Mouse (Mus musculus) ES-E14 (cell line): ENCODE measurements around the gene Tnfaip1. TPM values are rescaled to one million over a fixed set of nuclear protein-coding genes. Genes with fewer than 3 reads are reported as not detected.

Source experiments
- DNase-seq: peaks from one replicate; pipeline ENCODE4 v3.0.0-alpha.2; 2013; ENCODE audit warnings: low read depth, low spot score
- H3K27ac ChIP-seq: 2 replicates; pipeline ENCODE4 v1.5.1; 2012; ENCODE audit warnings: low read depth, mild to moderate bottlenecking, low read length, moderate library complexity, mixed read lengths; ENCODE audit not compliant: poor library complexity, insufficient read depth, severe bottlenecking
- H3K36me3 ChIP-seq: 2 replicates; pipeline ENCODE4 v1.6.1; 2012; ENCODE audit warnings: mild to moderate bottlenecking, low read length, moderate library complexity, mixed read lengths; ENCODE audit not compliant: control insufficient read depth, poor library complexity, insufficient read depth, severe bottlenecking
- H3K4me1 ChIP-seq, 2 experiments: fragments of 150-350 bp in 1 of 2; sonication (generic) in 1 of 2; 2 replicates each; pipeline ENCODE4 v1.6.1; 2012; ENCODE audit warnings: low read length in 2 of 2, mild to moderate bottlenecking in 1 of 2, mixed read lengths in 1 of 2; ENCODE audit not compliant: control insufficient read depth in 2 of 2, insufficient read depth in 2 of 2, poor library complexity in 1 of 2
- H3K4me3 ChIP-seq, 2 experiments: fragments of 150-350 bp in 1 of 2; sonication (generic) in 1 of 2; 2 replicates each; pipeline ENCODE4 v1.5.1; 2012; ENCODE audit warnings: low read length in 2 of 2, low read depth in 1 of 2, mild to moderate bottlenecking in 1 of 2, mixed read lengths in 1 of 2; ENCODE audit not compliant: insufficient read depth in 1 of 2, poor library complexity in 1 of 2, severe bottlenecking in 1 of 2
- H3K9ac ChIP-seq: 2 replicates; pipeline ENCODE4 v1.6.1; 2012; ENCODE audit warnings: low read depth, mild to moderate bottlenecking, low read length, mixed read lengths; ENCODE audit not compliant: poor library complexity, insufficient read depth, severe bottlenecking
- H3K9me3 ChIP-seq: fragments of 150-350 bp; sonication (generic); 2 replicates; pipeline ENCODE4 v1.6.1; 2012; ENCODE audit warnings: low read depth, mild to moderate bottlenecking, low read length; ENCODE audit not compliant: control insufficient read depth, insufficient read depth
- CHD2 ChIP-seq: IDR thresholded peaks from 2 replicates; pipeline ENCODE4 v1.6.1; 2014; ENCODE audit warnings: mild to moderate bottlenecking, low read depth, low read length, inconsistent platforms
- MAFK ChIP-seq: IDR thresholded peaks from 2 replicates; pipeline ENCODE4 v1.6.1; 2014; ENCODE audit warnings: mild to moderate bottlenecking, low read depth, low read length, inconsistent platforms; ENCODE audit not compliant: insufficient read depth
- ZC3H11A ChIP-seq: IDR thresholded peaks from 2 replicates; pipeline ENCODE4 v1.6.1; 2012; ENCODE audit warnings: low read depth, mild to moderate bottlenecking, inconsistent platforms, low read length, borderline replicate concordance
- ZNF384 ChIP-seq: IDR thresholded peaks from 2 replicates; pipeline ENCODE4 v1.6.1; 2012; ENCODE audit warnings: low read depth, low read length, inconsistent platforms
- in situ Hi-C, 2 experiments: fragments of 600-800 bp; cut with MboI; formaldehyde crosslinking; loops; one replicate each; pipeline ENCODE4 v1.15.1; 2025; ENCODE audit warnings: low sequenced_read_pairs in 2 of 2, inconsistent platforms in 1 of 2; ENCODE audit not compliant: unreplicated experiment in 2 of 2
- total RNA-seq: library from RNA; depleted of rRNA; stranded (reverse); fragments of 300-350 nt; gene quantifications from 2 replicates; pipeline ENCODE4 v1.2.3, GENCODE M21; 2012; rRNA removed

Tnfaip1 gene
- total RNA-seq, 1 experiment = 28.3 TPM

GRCm38 (mm10) chr11:78483639-78484038 is 52.5 kb downstream of the Tnfaip1 start:
- H3K4me1 ChIP-seq = peaks cover 0 to 6% of the 10 kb centered on the region in 2 experiments; a peak in 1 of 4 replicates
- TF ChIP-seq ZC3H11A (no peak), CHD2 (no peak), MAFK (no peak)
- no peaks in the 10 kb centered on the region; the same call in 1 of the 2 replicates for H3K36me3 ChIP-seq
- no peak for DNase-seq
- H3K9me3 ChIP-seq = no peaks in the 10 kb centered on the region
- no peak overlapping the region for H3K27ac ChIP-seq
- peak overlapping the region; percentile 40; the same call in 1 of the 2 replicates for H3K9ac ChIP-seq
- peak overlapping the region; percentile 58 to 68 for H3K4me3 ChIP-seq
- in situ Hi-C loops = no loop called here

DNA sequence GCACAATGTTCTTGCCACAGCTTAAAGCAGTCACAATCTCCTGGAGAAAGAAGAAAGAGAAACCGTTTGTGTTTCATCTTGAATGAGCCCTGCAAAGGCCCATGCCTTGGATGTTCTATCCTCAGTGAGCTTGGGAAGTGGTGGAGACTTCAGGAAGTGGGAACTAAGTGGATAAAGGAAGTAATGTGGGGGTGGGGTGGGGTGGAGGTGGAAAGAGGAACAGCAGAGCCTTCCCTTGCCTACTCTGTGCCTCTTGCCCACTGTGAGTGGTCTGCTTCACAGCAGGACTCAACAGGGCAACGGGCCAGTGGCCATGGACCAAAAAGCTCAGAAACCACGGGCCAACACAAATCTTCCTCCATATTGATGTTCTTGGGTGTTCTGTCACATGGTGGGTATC is 60.8 kb downstream of the Tnfaip1 start:
- Histone ChIP-seq H3K4me1 (no peaks in the 10 kb centered on the region), H3K4me3 (no peak overlapping the region), H3K27ac (no peak overlapping the region), H3K9ac (no peak overlapping the region), H3K36me3 (no peaks in the 10 kb centered on the region; the same call in 1 of the 2 replicates), H3K9me3 (no peaks in the 10 kb centered on the region)
- no peak for DNase-seq
- no peak for TF ChIP-seq ZNF384
- in situ Hi-C loops = no loop called here

Other genes with a start within 250 kb of the Tnfaip1 start
- 2.0 TPM in 2 replicates for gene BC030499, start 245.5 kb downstream of the Tnfaip1 start, total RNA-seq
- 58.2 and 96.2 TPM in 2 replicates for gene Spag5, start 234.8 kb downstream of the Tnfaip1 start, total RNA-seq
- 5.0 and 9.8 TPM in 2 replicates for gene Aldoc, start 213.4 kb downstream of the Tnfaip1 start, total RNA-seq
- 45.7 and 78.9 TPM in 2 replicates for gene Pigs, start 207.9 kb downstream of the Tnfaip1 start, total RNA-seq
- 22.2 and 24.5 TPM in 2 replicates for gene Unc119, start 192.8 kb downstream of the Tnfaip1 start, total RNA-seq
- gene Foxn1, start 149.8 kb downstream of the Tnfaip1 start, total RNA-seq = not detected in 2 replicates
- 0.13 TPM in 1 of 2 replicates, not detected in the other for gene Slc13a2, start 114.1 kb downstream of the Tnfaip1 start, total RNA-seq
- 21.4 and 29.0 TPM in 2 replicates for gene Slc46a1, start 70.6 kb downstream of the Tnfaip1 start, total RNA-seq
- 3.7 and 5.0 TPM in 2 replicates for gene Sarm1, start 38.6 kb downstream of the Tnfaip1 start, total RNA-seq
- 0.26 TPM in 1 of 2 replicates, not detected in the other for gene Vtn, start 37.2 kb downstream of the Tnfaip1 start, total RNA-seq
- gene Sebox, start 32.9 kb downstream of the Tnfaip1 start, total RNA-seq = 0.31 and 0.32 TPM in 2 replicates
- 73.1 and 73.8 TPM in 2 replicates for gene Tmem199, start 24.2 kb downstream of the Tnfaip1 start, total RNA-seq
- 88.3 and 88.5 TPM in 2 replicates for gene Poldip2, start 24.1 kb downstream of the Tnfaip1 start, total RNA-seq
- 45.8 and 59.2 TPM in 2 replicates for gene Ift20, start within 50 bp of the Tnfaip1 start, total RNA-seq
- gene Tmem97, start 14.4 kb upstream of the Tnfaip1 start, total RNA-seq = 248 and 312 TPM in 2 replicates
- gene Nlk, start 161.0 kb upstream of the Tnfaip1 start, total RNA-seq = 20.9 and 24.7 TPM in 2 replicates
- gene Ccnq, start 215.4 kb upstream of the Tnfaip1 start, total RNA-seq = 33.3 and 35.7 TPM in 2 replicates